Mouse (Mus musculus): Measurements from ENCODE around the gene Vmn1r167.
"Not testable (repeated sequence)": the region's sequence is repeated elsewhere in the genome, so short reads cannot be mapped to it uniquely, and the experiment has no call there.

The Vmn1r167 gene

GRCm38 (mm10) chr7:23507106-23507505, at the start of gene Vmn1r167:
Gene Vmn1r167 (minus strand): TSS chr7:23507206.
- not testable (repeated sequence) for DNase-seq (ENCODE audit: low read depth, low spot score)

- not testable (repeated sequence) for DNase-seq (ENCODE audit: low read depth, low spot score)
Observed at GRCm38 (mm10) chr7:23539432-23539831, 32.4 kb upstream of the Vmn1r167 start, which contains the start of gene Vmn1r168. Gene Vmn1r168 (plus strand): TSS chr7:23539732.

DNA sequence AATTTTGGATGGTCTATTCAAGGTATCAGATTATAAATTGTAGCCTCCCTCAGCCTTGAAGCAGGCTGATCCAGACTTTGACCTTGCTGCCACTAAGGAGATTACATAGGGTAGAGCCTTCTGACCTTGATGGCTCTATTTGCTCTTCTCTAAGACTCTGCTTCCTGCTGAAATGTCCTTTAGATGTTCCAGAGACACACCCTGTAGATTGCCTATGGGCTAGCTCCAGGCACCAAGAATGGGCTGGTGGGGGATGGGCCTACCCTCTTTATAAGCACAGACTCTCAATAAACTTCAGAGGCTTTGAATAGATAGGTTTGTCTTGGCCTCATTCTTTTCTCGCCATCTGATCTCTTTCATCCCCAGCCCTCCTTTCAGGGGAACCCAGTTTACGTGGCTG, 34.1 kb downstream of the Vmn1r167 start:
- DNase-seq (ENCODE audit: low read depth, low spot score): not testable (repeated sequence)

DNA sequence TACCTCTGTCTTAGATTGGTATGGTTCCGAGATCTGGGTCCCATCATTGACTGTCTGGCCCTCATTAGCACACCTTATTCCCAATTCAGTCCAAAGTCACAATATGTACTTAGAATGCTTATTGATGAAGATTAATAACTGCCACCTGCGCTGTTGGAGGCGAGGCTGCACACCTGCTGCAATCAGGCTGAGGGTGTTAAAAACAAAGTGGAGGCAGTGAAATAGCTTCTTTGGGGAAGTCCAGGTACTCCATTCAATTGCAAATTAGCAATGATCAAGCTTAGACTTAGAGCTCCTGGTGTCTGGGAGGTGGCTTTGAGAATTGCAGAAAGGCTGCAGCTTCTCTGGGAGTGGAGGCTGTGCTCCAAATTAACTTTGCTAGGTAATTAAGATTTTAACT, 36.2 kb downstream of the Vmn1r167 start:
- not testable (repeated sequence) for DNase-seq (ENCODE audit: low read depth, low spot score)

GRCm38 (mm10) chr7:23470201-23470600, 36.8 kb downstream of the Vmn1r167 start:
- DNase-seq (ENCODE audit: low read depth, low spot score): not testable (repeated sequence)

Measured in forelimb bud, embryonic 11.5 days (tissue).